Mouse (Mus musculus) layer of hippocampus, adult 8-10 months (tissue): ENCODE measurements around the gene Dscaml1. TPM values are rescaled to one million over a fixed set of nuclear protein-coding genes. Genes with fewer than 3 reads are reported as not detected.

Source experiments
- DNase-seq, 2 experiments: peaks; one replicate each; pipeline ENCODE4 v3.0.0; 2022; ENCODE audit warnings: low spot score in 2 of 2
- total RNA-seq, 4 experiments: library from RNA; stranded (reverse); gene quantifications; 2 replicates each; pipeline ENCODE4 v1.2.4; 2022

Dscaml1 gene
- total RNA-seq, 4 experiments from 2014 or later, result 84.0 to 101 (median 88.8) TPM

DNA sequence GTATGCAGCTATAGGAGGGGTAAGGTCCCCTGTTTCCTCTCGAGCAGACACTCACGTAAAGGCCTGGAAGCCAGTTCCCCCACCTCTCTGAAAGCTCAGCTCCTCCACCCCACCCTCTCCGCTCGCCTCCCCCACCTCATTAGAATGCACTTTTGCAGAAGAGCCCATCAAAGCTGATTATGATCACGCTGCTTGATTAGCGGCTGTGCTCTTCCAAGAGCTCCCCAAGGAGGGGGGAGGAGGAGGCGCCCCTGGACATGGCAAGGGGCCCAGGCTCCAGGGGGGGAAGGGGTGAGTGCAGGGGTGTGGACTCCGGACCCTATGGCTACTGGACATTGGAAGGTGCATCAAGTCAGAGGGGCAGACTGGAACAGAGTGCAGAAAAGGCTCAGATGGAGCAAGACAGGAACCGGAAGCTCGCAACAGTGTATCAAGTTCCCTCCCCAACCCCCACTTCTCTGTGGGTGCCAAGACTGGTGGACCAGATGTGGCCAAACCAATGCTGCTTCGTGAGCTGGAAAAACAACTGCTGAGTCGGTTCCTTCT lies 250.9 kb downstream of the Dscaml1 start:
- no peak for DNase-seq

DNA sequence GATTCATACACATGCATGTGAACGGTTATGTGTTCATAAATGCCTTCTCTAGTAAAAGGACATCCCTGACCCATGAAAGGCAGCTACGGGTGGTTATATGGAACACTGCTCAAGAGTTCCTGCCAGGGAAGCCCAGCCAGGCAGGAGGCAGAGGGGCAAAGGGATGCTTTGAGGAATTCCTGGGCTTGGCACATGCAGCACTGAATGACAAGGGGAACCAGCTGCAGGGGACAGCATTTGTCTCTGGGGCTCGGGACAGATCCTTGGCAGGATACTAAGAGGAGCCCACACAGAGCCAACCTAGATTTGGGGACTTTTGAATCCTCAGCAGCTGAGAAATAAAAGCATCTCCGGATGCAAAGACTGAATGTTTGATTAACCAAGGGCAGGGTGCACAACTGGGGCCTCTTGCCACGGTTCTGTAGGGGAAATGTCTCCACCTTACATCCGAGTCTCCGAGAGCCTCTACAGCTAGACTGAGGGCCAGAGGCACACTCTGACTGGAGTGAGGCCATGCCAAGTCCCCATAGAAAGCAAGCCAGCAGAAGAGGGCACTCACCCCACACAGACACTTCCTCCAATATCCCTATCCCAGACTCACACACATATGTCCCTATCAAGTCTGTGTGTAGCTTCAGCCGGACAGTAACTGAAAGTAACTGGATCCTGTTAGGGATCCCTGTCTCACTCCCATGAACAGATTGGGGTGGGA lies 251.7 kb downstream of the Dscaml1 start:
- DNase-seq, result no peak

GRCm38 (mm10) chr9:45678664-45679026 lies 252.2 kb downstream of the Dscaml1 start:
- peak; percentile 74 to 75 for DNase-seq

GRCm38 (mm10) chr9:45682461-45682998 lies 256.1 kb downstream of the Dscaml1 start:
- DNase-seq, result no peak

GRCm38 (mm10) chr9:45693424-45694237 lies 267.2 kb downstream of the Dscaml1 start:
- DNase-seq, result no peak

GRCm38 (mm10) chr9:45694256-45694655 lies 267.8 kb downstream of the Dscaml1 start:
- DNase-seq, result no peak

GRCm38 (mm10) chr9:45699171-45699570 lies 272.7 kb downstream of the Dscaml1 start:
- DNase-seq, result no peak

DNA sequence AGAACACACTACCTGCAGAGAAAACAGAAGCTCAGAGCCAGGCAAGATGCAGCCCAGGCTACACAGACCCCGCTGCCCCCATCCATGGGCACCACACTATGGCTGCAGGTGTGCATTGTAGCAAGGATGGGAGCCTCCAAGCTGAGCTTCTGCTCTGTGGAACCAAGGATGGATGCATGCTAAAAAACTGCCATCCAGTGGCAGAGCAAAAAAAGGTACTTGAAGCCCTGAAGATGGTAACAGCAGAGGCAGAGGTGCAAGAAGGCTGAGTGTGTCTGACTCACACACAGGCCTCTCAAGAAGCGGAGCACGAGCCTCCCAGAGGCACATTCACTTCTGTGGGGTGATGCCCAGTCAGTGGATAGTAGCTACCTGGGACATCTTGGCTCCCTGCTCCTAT lies 276.8 kb downstream of the Dscaml1 start:
- DNase-seq, result no peak

GRCm38 (mm10) chr9:45704441-45704840 lies 278.0 kb downstream of the Dscaml1 start:
- no peak for DNase-seq

- DNase-seq, result no peak
Observed at GRCm38 (mm10) chr9:45710300-45710699, 283.9 kb downstream of the Dscaml1 start.

- DNase-seq, result no peak
Observed at GRCm38 (mm10) chr9:45715387-45715786, 289.0 kb downstream of the Dscaml1 start.

DNA sequence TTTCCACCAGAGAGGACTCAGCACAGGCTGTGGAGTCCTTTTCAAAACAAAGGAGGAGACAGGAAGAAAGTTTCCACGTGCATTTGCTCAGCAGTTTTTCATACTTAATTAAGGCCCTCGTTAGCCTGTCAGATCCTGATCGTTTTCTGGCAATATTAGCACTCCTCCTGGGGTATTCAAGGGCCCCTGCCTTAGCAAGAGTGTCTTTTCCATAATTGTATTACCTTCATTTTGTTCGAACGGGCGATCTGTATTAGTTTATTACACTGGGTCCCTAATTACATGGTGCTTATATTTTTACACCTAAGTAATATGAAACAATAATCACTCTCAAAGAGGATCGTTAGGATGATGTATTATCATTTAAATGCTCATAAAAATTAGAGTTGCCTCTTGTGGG lies 293.6 kb downstream of the Dscaml1 start:
- DNase-seq, result no peak

GRCm38 (mm10) chr9:45731851-45732250 lies 305.4 kb downstream of the Dscaml1 start:
- DNase-seq, result no peak

- DNase-seq, result no peak
Observed at GRCm38 (mm10) chr9:45733246-45733645, 306.8 kb downstream of the Dscaml1 start.

DNA sequence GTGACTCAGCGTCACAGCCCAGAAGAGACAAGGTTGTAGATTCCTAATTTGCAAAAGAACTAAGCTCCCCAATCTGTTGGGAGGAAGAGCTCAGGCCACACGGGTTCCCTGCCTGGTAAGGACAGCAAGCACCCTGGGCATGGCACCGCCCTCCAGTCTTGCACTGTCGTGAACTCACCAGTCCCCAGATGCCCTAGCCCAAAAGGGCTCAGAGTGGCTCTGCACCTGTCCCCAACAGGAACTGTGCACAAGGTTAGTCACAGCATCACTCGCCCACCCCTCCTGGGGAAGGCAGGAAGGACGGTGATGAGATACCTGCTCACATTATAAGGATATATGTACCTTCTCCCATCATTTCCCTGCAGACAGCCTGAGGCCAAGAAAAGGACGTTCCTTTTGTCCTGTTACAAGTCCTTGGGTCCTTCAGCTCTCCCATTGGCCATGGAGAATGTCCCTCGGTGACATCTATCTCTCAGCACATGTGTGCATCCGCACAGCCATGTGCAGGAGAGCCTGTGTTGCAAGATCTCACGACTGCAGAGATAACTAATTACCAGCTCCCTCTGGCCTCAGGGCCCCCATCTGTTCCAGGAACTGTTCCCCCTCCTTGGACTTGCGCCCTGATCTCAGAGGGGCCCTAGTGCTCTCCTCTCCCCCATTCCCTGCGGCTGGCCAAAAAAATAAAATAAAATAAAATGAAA lies 312.7 kb downstream of the Dscaml1 start:
- DNase-seq, result no peak

- peak in 1 of 2 experiments; percentile 42 for DNase-seq
Observed at GRCm38 (mm10) chr9:45739702-45740583, 313.5 kb downstream of the Dscaml1 start.

GRCm38 (mm10) chr9:45740584-45740980 lies 314.2 kb downstream of the Dscaml1 start:
- no peak for DNase-seq

DNA sequence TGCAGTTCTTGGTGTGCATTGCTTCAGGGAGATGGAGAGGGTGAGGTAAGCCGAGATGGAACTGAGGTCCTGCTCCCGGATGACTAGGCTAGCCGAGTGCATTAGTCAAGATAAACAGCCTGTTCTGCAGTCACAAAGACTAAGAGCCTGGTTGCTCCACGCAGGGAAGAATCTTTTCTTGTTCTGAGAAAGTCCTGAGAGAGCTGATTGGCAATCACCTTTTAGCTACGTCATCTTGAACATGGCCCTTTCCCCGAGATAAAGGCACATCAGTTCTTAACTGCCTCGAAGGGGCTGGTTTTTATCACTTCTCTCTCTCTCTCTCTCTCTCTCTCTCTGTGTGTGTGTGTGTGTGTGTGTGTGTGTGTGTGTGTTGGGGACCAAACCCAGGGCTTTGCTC lies 319.0 kb downstream of the Dscaml1 start:
- DNase-seq, result no peak

DNA sequence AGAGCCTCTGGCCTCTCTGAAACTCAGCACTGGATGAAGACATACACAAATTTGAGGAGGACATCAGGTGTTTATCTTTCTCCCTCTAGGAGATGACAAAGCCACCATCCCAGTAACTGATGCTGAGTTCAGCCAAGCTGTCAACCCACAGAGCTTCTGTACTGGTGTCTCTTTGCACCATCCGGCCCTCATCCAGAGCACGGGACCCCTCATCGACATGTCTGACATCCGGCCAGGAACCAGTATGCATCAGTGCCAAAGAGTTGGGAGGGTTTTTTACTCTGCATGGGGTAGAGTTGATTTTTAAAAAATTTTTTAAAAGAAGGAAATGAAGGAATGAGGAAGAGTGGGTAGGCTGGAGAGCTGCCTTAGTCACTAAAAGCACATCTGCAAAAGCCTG lies 323.5 kb downstream of the Dscaml1 start:
- DNase-seq, result no peak

GRCm38 (mm10) chr9:45754452-45755091 lies 328.1 kb downstream of the Dscaml1 start:
- DNase-seq, result peak; percentile 83 to 91
